Mouse (Mus musculus) lung, adult 2 months (tissue): ENCODE data around the gene Draxin.

Experiments used
- CTCF ChIP-seq: fragments of 200-500 bp; IDR thresholded peaks from 2 replicates; pipeline ENCODE4 v1.5.1; 2011; ENCODE audit warnings: mild to moderate bottlenecking, low read length, control low read depth; ENCODE audit not compliant: insufficient read depth
- POLR2A ChIP-seq: fragments of 200-500 bp; IDR thresholded peaks from 2 replicates; pipeline ENCODE4 v1.6.1; 2011; ENCODE audit warnings: low read depth, mild to moderate bottlenecking, control low read depth, low read length, borderline replicate concordance; ENCODE audit errors: extremely low read depth

- TF ChIP-seq CTCF (no peak), POLR2A (no peak)
Observed at GRCm38 (mm10) chr4:148053417-148053920, 77.0 kb downstream of the Draxin start.
